ENCODE assay signal across 8 mouse cellular contexts in the genomic region with DNA sequence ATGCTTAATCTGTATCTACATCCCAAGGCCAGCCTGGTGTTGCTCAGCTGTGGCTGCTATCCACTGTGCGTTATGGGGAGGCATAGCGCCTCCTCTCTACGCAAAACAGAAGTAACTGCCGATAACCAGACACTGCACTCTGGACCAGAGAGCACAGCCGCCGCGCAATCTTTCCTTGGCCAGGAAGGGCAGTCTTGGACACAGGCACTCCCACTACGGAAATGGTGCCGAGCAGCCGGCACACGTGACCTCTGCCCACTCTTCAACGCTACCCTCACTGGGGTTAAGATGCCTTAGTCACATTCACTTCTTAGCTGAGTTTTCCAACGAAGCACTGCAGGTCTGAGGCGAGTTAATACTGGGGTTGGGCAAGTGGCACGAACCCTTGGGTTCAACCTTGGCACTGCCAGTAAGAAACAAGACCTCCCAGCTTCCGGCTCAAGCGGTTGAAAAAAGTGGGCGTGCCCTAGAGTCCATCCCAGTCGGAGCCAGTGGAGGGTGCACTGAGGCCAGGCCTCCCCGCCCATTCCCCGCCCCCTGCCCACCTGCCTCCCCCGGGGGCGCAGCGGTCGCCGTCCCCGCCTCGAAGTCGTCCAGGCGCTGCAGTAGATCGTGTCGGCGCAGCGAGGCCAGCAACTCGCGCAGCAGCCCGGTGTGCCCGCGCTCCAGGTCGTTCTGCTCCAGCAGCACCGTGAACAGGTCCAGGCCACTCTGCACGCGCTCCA. TPM values are rescaled to one million over a fixed set of nuclear protein-coding genes. Genes with fewer than 3 reads are reported as not detected.
DNase-seq lines count a peak whose midpoint lies in the region; ATAC-seq and TF ChIP-seq lines count a peak whose summit lies in the region.

No protein-coding gene starts in this region.

- peaks cover 10% of the 10 kb centered on the region for H3K36me3 ChIP-seq in heart, embryonic 11.5 days (ENCODE audit: control insufficient read depth, insufficient read depth, low read length)
- H3K36me3 ChIP-seq in kidney, embryonic 15.5 days = peaks cover 26% of the 10 kb centered on the region

- peak; percentile 61 to 70 for DNase-seq in B cell, adult 2 months
- DNase-seq in liver = peak; percentile 87
- peak; percentile 71 to 72 for DNase-seq in monocyte, adult 2 months (ENCODE audit: low read depth in 1 of 2, low spot score in 2 of 2)
- DNase-seq in spleen, postnatal 4 days (ENCODE audit: low spot score in 2 of 2) = peak; percentile 79 to 80

- H3K9ac ChIP-seq in heart, embryonic 11.5 days (ENCODE audit: low read depth, low read length) = peak overlapping the region; percentile 91
- peak overlapping the region; percentile 70 for H3K9ac ChIP-seq in kidney, embryonic 15.5 days

- peaks cover 4% of the 10 kb centered on the region; the same call in 1 of the 2 replicates for H3K27me3 ChIP-seq in heart, embryonic 11.5 days (ENCODE audit: control insufficient read depth, insufficient read depth, low read length)
- 0 out of 2 replicates have a peak, but pooled peaks cover 4% of the 10 kb centered on the region for H3K27me3 ChIP-seq in kidney, embryonic 15.5 days

- peak; percentile 91 for ATAC-seq in heart, embryonic 11.5 days (replicated peaks; ENCODE audit: insufficient number of reproducible peaks, low FRiP score, low TSS enrichment)
- peak; percentile 93 for ATAC-seq in kidney, embryonic 15.5 days (replicated peaks; ENCODE audit: low FRiP score)

- TF ChIP-seq CTCF in bone marrow macrophage, adult 2 months (IDR thresholded peaks at IDR 0.05; ENCODE audit: low read depth, low read length) = peak; percentile 55
- TF ChIP-seq CTCF in embryonic fibroblast, embryonic 13.5 days (IDR thresholded peaks at IDR 0.05; ENCODE audit: borderline replicate concordance, insufficient read depth, low read length) = peak; percentile 66; the same call in 1 of the 2 replicates

- no peaks in the 10 kb centered on the region for H3K9me3 ChIP-seq in heart, embryonic 11.5 days (replicated peaks; ENCODE audit: control insufficient read depth, low read length)
- no peaks in the 10 kb centered on the region for H3K9me3 ChIP-seq in kidney, embryonic 15.5 days (replicated peaks)

- peak overlapping the region; percentile 94 for H3K27ac ChIP-seq in bone marrow macrophage, adult 2 months (ENCODE audit: insufficient read depth, low read depth, low read length)
- H3K27ac ChIP-seq in embryonic fibroblast, embryonic 13.5 days (ENCODE audit: insufficient read depth, low read length) = peak overlapping the region; percentile 81
- peak overlapping the region; percentile 90 for H3K27ac ChIP-seq in heart, embryonic 11.5 days (ENCODE audit: low read depth, low read length)
- H3K27ac ChIP-seq in kidney, embryonic 15.5 days = peak overlapping the region; percentile 97

- peak overlapping the region; percentile 100 for H3K4me3 ChIP-seq in bone marrow macrophage, adult 2 months (ENCODE audit: insufficient read depth, low read length)
- peak overlapping the region; percentile 75 for H3K4me3 ChIP-seq in embryonic fibroblast, embryonic 13.5 days (ENCODE audit: insufficient read depth, low read length)
- peak overlapping the region; percentile 84 for H3K4me3 ChIP-seq in heart, embryonic 11.5 days (ENCODE audit: low read depth, low read length)
- H3K4me3 ChIP-seq in kidney, embryonic 15.5 days (replicated peaks) = peak overlapping the region; percentile 63

- H3K4me1 ChIP-seq in bone marrow macrophage, adult 2 months (ENCODE audit: control insufficient read depth, insufficient read depth, low read length) = peaks cover 49% of the 10 kb centered on the region
- peaks cover 8% of the 10 kb centered on the region; the same call in 1 of the 2 replicates for H3K4me1 ChIP-seq in embryonic fibroblast, embryonic 13.5 days (ENCODE audit: control insufficient read depth, insufficient read depth, low read length)
- H3K4me1 ChIP-seq in heart, embryonic 11.5 days (ENCODE audit: control insufficient read depth, insufficient read depth, low read length) = peaks cover 10% of the 10 kb centered on the region
- H3K4me1 ChIP-seq in kidney, embryonic 15.5 days = peaks cover 21% of the 10 kb centered on the region

- no peak; the same call in 1 of the 2 replicates for TF ChIP-seq POLR2A in bone marrow macrophage, adult 2 months (IDR thresholded peaks at IDR 0.05; ENCODE audit: borderline replicate concordance, low read depth, low read length)
- TF ChIP-seq POLR2A in embryonic fibroblast, embryonic 13.5 days (IDR thresholded peaks at IDR 0.05; ENCODE audit: low read depth, low read length) = peak; percentile 55

- peak overlapping the region; percentile 86 for H3K4me2 ChIP-seq in heart, embryonic 11.5 days
- peak overlapping the region; percentile 74 for H3K4me2 ChIP-seq in kidney, embryonic 15.5 days

- 1% methylated on average over 43 of the region's 43 CpGs for WGBS in heart, embryonic 11.5 days (ENCODE audit: insufficient replicate concordance)
- under 1% methylated on average over 43 of the region's 43 CpGs for WGBS in kidney, embryonic 15.5 days

RNA-seq across cellular contexts. Expression of gene Fadd, which starts 0.5 kb away (rescaled TPM):
- polyA plus RNA-seq in bone marrow macrophage, adult 2 months (2012; ENCODE audit: insufficient read depth, insufficient read length, missing spikeins) = 6.7 TPM in 2 replicates
- 5.4 and 8.1 TPM in 2 replicates for polyA plus RNA-seq in embryonic fibroblast, embryonic 13.5 days (2011; ENCODE audit: insufficient read length, low read depth, missing spikeins)
- 12.0 and 12.3 TPM in 2 replicates for polyA plus RNA-seq in heart, embryonic 11.5 days (2014; fragmentation: Nextera tagmentation; extraction: Ambion mirVana)
- 12.7 and 13.7 TPM in 2 replicates for polyA plus RNA-seq in kidney, embryonic 15.5 days (2015; fragmentation: Nextera tagmentation; extraction: Ambion mirVana)

RNA-seq across cellular contexts. Expression of gene Ppfia1, which starts 28.2 kb away (rescaled TPM):
- 32.2 and 36.0 TPM in 2 replicates for polyA plus RNA-seq in bone marrow macrophage, adult 2 months (2012; ENCODE audit: insufficient read depth, insufficient read length, missing spikeins)
- 70.0 and 71.5 TPM in 2 replicates for polyA plus RNA-seq in embryonic fibroblast, embryonic 13.5 days (2011; ENCODE audit: insufficient read length, low read depth, missing spikeins)
- polyA plus RNA-seq in heart, embryonic 11.5 days (2014; fragmentation: Nextera tagmentation; extraction: Ambion mirVana) = 25.7 and 28.9 TPM in 2 replicates
- polyA plus RNA-seq in kidney, embryonic 15.5 days (2015; fragmentation: Nextera tagmentation; extraction: Ambion mirVana) = 39.2 and 42.1 TPM in 2 replicates

Comparison
In these comparisons a context has a peak if more than half of its experiments do, and no peak if none do; other contexts are left out.
1. Peak in every context shown above with its lines: DNase-seq, ATAC-seq, H3K4me3 ChIP-seq and H3K27ac ChIP-seq.